Mouse (Mus musculus) granulocyte monocyte progenitor cell, adult 5-6 weeks (primary cell): ENCODE results near the gene Btg3. TPM values are rescaled to one million over a fixed set of nuclear protein-coding genes. Genes with fewer than 3 reads are reported as not detected.

Source experiments
- ATAC-seq: replicated peaks from 2 replicates; pipeline ENCODE4 v1.8.0; 2016; ENCODE audit warnings: mild to moderate bottlenecking, moderate TSS enrichment, inconsistent platforms; ENCODE audit not compliant: poor library complexity, severe bottlenecking
- total RNA-seq, 2 experiments: library from RNA; stranded (forward) in 1 of 2; stranded (reverse) in 1 of 2; fragments of 200-712, 200-1000 nt in 1 of 2; fragments of >200 nt in 1 of 2; fragmentation: Nextera tagmentation in 1 of 2; gene quantifications; 2 replicates each; pipeline ENCODE4 v1.2.3; 2014 to 2017

The Btg3 gene
- 27.1 and 28.8 TPM in 2 replicates for total RNA-seq (2014; fragmentation: Nextera tagmentation)
- 7.9 and 18.9 TPM in 2 replicates for total RNA-seq (2017)

DNA sequence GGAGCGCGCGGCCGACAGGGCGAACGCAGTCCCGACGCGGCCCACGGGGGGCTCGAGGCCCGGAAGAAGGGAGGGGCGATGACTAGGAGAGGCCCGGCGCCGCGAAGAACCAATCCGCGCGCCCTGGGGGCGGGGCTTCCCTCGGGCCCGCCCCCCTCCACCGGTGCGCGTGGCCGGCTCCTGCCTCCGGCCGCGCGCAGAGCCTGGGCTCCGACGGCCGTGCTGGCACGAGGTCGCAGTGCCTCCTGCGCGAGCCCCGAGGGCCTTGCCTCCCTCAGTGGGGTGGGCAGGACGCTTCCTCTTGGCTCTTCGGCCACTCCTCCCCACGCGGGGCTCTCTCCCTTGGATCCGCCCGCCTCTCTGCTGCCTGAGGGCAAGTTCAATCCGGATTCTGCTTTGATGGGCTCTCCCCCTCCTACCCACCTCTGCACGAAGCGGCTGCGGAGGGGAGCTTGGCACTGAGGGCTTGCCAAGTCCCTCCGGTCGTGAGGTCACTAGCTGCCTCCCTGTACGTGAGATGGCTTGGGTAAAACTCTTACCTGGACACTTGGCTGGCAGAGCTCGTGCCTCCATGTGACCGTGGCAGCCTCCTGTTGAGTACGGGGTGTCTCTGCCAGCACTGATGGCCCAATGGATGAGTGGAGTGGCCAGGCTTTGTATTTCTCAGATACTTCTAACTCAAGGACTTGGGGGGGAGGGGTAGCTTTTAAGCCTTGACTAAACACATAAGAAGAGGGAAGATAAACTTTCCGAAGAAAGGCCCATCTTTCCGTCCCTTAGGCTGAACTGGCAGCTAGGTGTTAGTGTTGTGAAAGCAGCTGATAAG lies at the start of gene Btg3:
Gene Btg3, minus strand, starts transcription at position 448 of the 826 bp plus-strand sequence.
- peak; percentile 79 for ATAC-seq

- ATAC-seq = no peak
Observed at GRCm38 (mm10) chr16:78417733-78418132, 40.7 kb upstream of the Btg3 start.

DNA sequence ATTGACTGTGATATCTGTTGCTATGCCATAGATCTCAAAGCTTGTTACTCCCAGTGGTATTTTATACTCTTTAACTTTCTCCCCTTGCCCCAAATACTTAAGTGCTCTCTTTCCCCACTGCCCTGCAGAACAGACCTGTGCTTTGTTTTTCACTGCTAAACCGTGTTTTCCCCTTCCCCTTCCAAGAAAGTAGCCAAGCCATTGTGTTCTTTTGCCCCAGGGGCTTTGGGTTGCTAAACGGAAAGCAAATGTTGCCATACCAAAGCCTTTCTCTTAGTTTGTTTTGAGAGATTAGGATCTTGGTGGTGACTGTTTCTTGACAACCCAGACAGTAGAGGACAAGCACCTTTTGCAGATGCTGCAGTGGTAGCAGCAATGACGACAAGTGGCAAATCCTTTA lies 39.5 kb upstream of the Btg3 start:
- no peak for ATAC-seq

DNA sequence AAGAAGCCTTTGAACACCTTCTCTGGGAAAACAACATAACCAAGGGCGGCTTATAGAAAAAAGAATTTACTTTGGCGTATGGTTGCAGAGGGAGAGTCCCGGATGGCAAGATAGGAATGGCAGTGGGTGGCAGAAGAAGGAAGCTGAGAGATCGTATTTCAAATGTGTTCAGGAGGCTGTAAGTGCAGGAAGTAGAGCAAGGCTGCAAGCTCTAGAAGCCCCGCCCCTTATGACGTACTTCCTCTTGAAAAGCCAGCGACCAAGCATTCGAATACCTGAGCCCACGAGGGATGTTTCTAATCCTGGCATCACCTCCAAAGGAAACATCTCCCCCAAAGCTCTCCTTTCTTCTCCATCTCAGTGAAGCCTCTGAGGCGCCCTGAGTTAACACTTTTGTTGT lies 33.0 kb upstream of the Btg3 start:
- ATAC-seq = no peak

- ATAC-seq = no peak
Observed at GRCm38 (mm10) chr16:78407855-78408254, 30.9 kb upstream of the Btg3 start.

DNA sequence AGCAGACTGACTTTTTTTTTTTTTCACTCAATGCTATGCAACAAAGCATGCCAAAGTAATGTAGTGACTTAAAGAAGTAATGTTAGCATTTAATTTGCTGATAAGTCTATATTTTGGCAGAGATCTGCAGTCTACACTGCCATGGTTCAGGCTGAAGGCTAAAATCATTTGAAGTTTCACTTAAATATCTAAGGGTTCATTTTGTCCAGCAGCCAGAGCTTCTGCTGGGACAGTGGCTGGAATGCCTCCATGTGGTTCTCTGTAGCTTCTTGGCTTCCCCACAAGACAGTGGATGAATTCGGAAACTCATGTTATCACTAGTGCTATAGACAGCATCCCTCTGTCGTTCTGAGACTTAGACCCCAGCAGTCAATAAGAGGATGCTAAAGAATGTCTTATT lies 29.7 kb upstream of the Btg3 start:
- ATAC-seq = no peak

DNA sequence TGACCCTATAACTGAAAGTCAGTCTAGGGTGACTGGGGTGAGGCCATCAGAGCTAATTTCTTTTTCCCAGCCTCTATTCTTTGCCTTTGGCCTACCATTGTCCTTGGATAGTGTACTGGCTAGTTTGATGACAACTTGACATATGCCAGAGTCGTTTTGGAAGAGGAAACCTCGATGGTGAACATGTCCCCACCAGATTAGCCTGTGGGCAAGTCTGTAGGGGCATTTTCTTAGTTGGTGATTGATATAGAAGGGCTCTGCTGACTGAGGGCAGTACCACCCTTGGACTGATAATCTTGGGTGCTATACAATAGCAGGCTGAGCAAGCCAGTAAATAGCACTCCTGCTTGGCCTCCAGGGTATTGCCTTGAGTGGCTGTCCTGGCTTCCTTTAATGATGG lies 25.3 kb upstream of the Btg3 start:
- no peak for ATAC-seq

GRCm38 (mm10) chr16:78399423-78399822 lies 22.4 kb upstream of the Btg3 start:
- peak; percentile 70 for ATAC-seq

DNA sequence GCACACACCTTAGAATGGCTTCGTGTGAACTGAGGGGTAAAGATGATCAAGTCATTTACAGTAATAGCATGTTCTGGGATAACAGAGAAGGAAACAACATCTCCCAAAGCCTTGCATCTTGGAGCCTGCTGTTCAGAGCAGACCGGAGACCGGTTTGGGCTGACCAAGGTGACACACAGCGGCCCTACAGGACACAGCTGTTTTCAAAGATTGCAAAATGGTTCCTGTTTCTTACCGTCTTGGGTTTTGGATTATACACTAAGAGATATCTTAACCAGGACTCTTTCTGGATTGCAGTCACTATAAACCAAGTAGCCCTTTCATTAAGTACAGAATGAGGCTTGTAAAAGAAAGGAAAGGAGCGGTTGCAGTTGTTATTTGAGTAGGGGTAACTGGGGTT lies 21.7 kb upstream of the Btg3 start:
- ATAC-seq = peak; percentile 90

- peak; percentile 86 for ATAC-seq
Observed at GRCm38 (mm10) chr16:78391354-78391753, 14.4 kb upstream of the Btg3 start.

GRCm38 (mm10) chr16:78389986-78390385 lies 13.0 kb upstream of the Btg3 start:
- no peak for ATAC-seq

DNA sequence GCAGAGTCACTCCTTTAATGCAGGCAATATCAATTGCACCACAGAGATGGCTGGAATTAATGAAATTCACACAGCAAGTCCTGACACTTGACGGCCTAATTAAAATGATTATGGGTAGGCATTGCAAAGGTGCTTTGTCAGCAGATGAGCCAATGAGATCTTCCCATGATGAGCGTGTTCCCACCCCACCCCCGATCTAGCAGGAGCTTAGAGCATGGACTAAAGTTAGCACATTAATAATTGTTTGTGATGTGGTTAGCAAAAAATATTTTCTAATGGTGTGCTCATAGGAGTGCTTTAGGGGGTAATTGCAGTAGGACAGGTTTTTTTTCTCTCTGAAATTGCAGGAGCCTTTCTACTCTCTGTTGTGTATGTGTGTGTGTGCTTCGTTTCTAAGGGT lies 12.1 kb upstream of the Btg3 start:
- ATAC-seq = no peak

DNA sequence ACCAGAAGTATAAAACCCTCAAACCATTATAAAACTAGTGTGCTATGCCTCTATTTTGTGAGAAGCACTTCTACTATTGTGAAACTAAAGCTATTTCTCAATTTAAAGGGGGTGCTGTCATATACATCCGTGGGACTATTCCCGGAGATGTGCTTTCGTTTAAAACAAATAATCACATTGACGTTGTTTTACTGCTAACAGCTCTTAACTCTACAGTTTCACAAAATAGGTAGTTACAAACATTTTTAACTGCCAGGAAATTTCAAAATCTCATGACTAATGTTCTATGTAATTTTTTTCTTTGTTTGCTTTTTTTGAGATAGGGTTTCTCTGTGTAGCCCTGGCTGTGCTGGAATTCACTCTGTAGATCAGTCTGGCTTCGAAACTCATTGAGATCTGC lies 1.5 kb upstream of the Btg3 start:
- peak; percentile 18 for ATAC-seq

GRCm38 (mm10) chr16:78375821-78376691 lies 936 bp downstream of the Btg3 start:
- peak; percentile 39 for ATAC-seq

- ATAC-seq = peak; percentile 29
Observed at GRCm38 (mm10) chr16:78375222-78375621, 1.8 kb downstream of the Btg3 start.

GRCm38 (mm10) chr16:78373743-78374142 lies 3.2 kb downstream of the Btg3 start:
- ATAC-seq = no peak

DNA sequence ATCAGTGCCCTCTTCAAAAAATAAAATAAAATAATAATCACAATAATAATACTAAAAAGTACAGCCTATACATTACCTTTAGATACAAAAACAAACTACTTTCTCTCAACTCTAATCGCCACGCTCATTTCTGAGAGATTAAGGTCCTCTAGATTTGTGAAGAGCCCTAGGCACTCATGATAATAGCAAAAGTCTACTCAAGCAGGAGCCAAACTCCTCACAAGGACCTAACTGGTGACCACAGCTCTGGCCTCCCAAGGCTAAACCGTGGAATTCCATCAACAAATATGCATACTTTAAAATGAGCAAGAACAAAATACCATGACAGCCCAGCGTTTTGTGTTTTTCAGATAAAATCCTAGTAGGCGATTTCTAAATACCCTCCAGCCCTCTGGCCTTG lies 4.2 kb downstream of the Btg3 start:
- no peak for ATAC-seq

DNA sequence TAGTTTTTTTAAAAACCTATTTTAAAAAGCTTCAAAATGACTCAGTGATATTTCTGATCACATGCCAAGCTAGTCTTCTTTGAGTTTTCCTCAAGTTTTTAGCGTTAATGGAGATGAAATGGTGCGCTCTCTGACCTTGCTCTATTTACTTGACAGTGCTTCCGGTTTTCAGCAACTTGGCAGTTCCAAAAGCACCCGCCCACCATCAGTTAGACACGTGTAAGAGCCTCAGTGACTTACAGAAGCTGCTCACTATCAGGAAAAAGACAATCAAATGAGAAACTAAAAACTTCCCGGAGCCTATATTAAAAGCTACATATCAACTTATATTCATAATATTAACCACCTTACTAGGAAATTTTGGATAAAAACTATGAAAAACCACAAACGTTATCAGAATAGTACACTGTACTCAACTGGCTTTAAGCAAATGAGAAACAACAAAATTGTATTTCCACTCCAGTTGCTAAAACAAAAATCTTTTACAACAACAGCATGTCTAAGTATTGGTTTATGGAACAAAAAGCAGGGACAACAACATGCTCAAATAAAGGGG lies 5.4 kb downstream of the Btg3 start:
- ATAC-seq = no peak

GRCm38 (mm10) chr16:78364554-78364953 lies 12.4 kb downstream of the Btg3 start:
- ATAC-seq = peak; percentile 30; the same call in 1 of the 2 replicates

DNA sequence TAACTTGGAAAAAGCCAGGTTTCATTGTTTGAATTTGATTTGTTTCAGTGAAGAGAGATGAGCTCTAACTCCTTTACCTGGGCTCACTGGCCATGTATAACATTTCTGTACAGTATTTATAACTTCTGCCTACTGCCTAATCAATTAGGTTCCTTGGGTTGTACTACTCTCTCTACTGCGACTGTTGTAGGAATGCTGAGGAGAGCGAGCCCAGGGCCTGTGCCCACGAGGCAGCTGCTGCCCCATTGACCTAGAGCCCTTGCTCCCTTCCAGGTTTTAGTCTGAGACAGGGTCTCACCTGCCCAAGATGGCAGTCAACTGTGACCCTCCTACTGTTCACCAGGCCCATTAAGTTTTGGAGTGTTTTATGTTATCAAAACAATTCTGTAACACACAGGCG lies 15.5 kb downstream of the Btg3 start:
- ATAC-seq = no peak

GRCm38 (mm10) chr16:78357757-78358156 lies 19.2 kb downstream of the Btg3 start:
- 0 out of 2 replicates have a peak, but pooled peaks have one; percentile 20 for ATAC-seq
